Mouse (Mus musculus) liver, embryonic 14.5 days (tissue): ENCODE measurements around the gene Pou2f1.

Experiments
- CTCF ChIP-seq: IDR thresholded peaks from 2 replicates; pipeline ENCODE4 v1.5.1; 2016; ENCODE audit warnings: antibody characterized with exemption, low read depth, control low read depth
- EP300 ChIP-seq: IDR thresholded peaks from 2 replicates; pipeline ENCODE4 v1.6.1; 2016; ENCODE audit warnings: antibody characterized with exemption, low read depth

- no peak for TF ChIP-seq CTCF
- no peak for TF ChIP-seq EP300
These were observed 174.3 kb downstream of the Pou2f1 start for GRCm38 (mm10) chr1:165828173-165828572.
